Mouse (Mus musculus) stomach, embryonic 14.5 days (tissue): Measurements from ENCODE around the gene Tacc3. TPM values are rescaled to one million over a fixed set of nuclear protein-coding genes. Genes with fewer than 3 reads are reported as not detected.

Source experiments
- ATAC-seq: fragments of 200-750 bp; cut with Nextera tagmentation; 2 replicates; pipeline ENCODE4 v1.8.0; 2017; ENCODE audit warnings: low read depth, moderate TSS enrichment; ENCODE audit not compliant: insufficient number of reproducible peaks, insufficient read depth, low FRiP score
- H3K27ac ChIP-seq: fragments of 300-500 bp; sonication (generic); 2 replicates; pipeline ENCODE4 v1.5.1; 2014; ENCODE audit warnings: mild to moderate bottlenecking, low read length, moderate library complexity, mixed read lengths
- H3K27me3 ChIP-seq: fragments of 300-500 bp; sonication (generic); 2 replicates; pipeline ENCODE4 v1.6.1; 2014; ENCODE audit warnings: low read length, control low read depth, mixed read lengths; ENCODE audit not compliant: control insufficient read depth, insufficient read depth
- H3K36me3 ChIP-seq: fragments of 300-500 bp; sonication (generic); 2 replicates; pipeline ENCODE4 v1.6.1; 2014; ENCODE audit warnings: mild to moderate bottlenecking, control low read depth, low read length, moderate library complexity, mixed read lengths; ENCODE audit not compliant: control insufficient read depth, insufficient read depth
- H3K4me1 ChIP-seq: fragments of 300-500 bp; sonication (generic); 2 replicates; pipeline ENCODE4 v1.6.1; 2014; ENCODE audit warnings: low read length, control low read depth, mixed read lengths; ENCODE audit not compliant: control insufficient read depth, insufficient read depth
- H3K4me2 ChIP-seq: fragments of 300-500 bp; sonication (generic); replicated peaks from 2 replicates; pipeline ENCODE4 v1.6.1; 2014; ENCODE audit warnings: low read depth, low read length, control low read depth
- H3K4me3 ChIP-seq: fragments of 300-500 bp; sonication (generic); 2 replicates; pipeline ENCODE4 v1.5.1; 2014; ENCODE audit warnings: low read depth, low read length, control low read depth
- H3K9ac ChIP-seq: fragments of 300-500 bp; sonication (generic); replicated peaks from 2 replicates; pipeline ENCODE4 v1.6.1; 2014; ENCODE audit warnings: low read depth, mild to moderate bottlenecking, control low read depth, low read length, moderate library complexity, mixed read lengths
- H3K9me3 ChIP-seq: fragments of 300-500 bp; sonication (generic); 2 replicates; pipeline ENCODE4 v1.6.1; 2016; ENCODE audit warnings: low read depth, low read length, control low read depth; ENCODE audit not compliant: control insufficient read depth
- WGBS: fragments of 180-500 bp; shearing (Covaris S2); extraction: QIAGEN DNeasy Blood & Tissue Kit; methylation state at CpG from one replicate; pipeline ENCODE4 v1.1.7; 2014; 5-methylcytosine and 5-hydroxymethylcytosine counted together
- polyA plus RNA-seq: library from polyadenylated mRNA; unstranded; fragments of >200 nt; fragmentation: Nextera tagmentation; extraction: Ambion mirVana; gene quantifications from 2 replicates; pipeline ENCODE4 v1.2.1, GENCODE M21; 2014

Tacc3 gene
- polyA plus RNA-seq: 168 and 174 TPM in 2 replicates

DNA sequence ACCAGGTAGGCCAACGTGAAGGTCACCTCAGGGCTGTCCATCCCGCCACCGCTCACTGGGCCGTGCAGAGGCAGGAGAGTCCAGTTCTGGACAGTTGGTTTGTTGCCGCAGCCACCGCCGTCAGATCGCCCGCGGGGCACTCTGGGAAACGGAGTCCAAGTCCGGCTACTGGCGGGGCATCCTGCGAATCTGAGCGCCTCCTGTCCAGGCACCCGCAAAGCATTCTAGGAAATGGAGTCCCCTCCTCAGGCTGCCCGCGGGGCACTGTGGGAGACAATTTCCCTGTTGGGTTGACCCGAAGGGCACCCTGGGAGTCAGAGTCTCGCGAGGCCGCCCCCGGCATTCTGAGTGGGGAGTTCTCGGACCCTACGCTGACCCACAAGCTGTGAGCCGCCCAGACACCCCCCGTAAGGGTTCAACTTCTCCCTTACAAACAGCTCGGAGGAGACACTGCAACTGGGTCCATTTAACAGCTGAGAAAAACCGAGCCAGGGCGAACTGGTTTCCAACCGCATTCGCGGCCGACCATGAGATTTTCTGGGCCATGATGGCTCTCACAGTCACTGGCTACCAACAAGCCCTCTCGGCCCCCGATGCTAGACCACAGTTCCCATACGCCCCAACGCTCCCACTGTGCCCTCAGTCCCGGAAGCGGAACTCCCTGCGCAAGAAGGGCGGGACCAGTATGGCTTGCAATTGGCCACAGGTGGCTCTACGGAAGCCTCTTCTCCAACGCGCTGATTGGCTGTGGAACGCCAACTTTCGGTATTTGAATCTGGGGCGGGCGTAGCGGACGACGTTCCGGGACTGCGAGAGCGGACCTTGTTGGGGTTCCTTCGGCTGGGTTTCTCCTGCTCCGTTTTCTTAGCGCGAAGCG is at the start of gene Tacc3, which contains the start of gene Tmem129:
Tacc3 (plus strand) TSS at position 342 of the 877 bp plus-strand sequence.
Tmem129 (minus strand) TSS at position 630 of the 877 bp plus-strand sequence.
- H3K27me3 ChIP-seq: no peaks in the 10 kb centered on the region
- H3K9ac ChIP-seq: peak within 1 kb of the TSS; percentile 68
- H3K36me3 ChIP-seq: peaks cover 27% of the 10 kb centered on the region
- peak within 1 kb of the TSS; percentile 92 for H3K27ac ChIP-seq
- ATAC-seq: peak; percentile 96
- H3K4me1 ChIP-seq: peaks cover 13% of the 10 kb centered on the region
- peak within 1 kb of the TSS; percentile 76 for H3K4me3 ChIP-seq
- under 1% methylated on average over 60 of the region's 60 CpGs for WGBS
- peak within 1 kb of the TSS; percentile 92 for H3K4me2 ChIP-seq
- no peaks in the 10 kb centered on the region for H3K9me3 ChIP-seq

DNA sequence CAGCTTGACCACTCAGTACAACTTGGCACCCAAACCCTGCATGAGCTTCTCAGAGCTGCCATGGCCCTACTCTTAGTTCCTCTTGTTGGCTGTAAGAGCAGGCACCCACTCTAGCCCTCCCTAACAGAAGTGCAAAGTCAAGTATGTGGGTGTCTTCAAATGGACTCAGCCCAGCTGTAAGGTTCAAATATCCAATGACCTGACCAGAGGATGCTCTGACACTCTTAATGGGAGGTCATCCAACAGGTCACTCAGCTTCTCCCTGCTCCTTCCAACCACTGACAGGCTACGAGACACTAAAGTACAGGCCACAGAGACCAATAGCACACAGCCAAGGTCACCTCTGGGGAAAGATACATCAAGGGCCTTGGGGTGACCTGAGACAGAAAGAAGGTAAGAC is 48.7 kb upstream of the Tacc3 start:
- Histone ChIP-seq H3K4me3 (no peak overlapping the region), H3K27ac (no peak overlapping the region), H3K36me3 (peaks cover 41% of the 10 kb centered on the region), H3K9ac (no peak overlapping the region), H3K4me1 (no peaks in the 10 kb centered on the region), H3K4me2 (no peak overlapping the region), H3K9me3 (no peaks in the 10 kb centered on the region), H3K27me3 (no peaks in the 10 kb centered on the region)
- ATAC-seq: no peak
- 68% methylated on average over 1 of the region's 1 CpGs for WGBS

DNA sequence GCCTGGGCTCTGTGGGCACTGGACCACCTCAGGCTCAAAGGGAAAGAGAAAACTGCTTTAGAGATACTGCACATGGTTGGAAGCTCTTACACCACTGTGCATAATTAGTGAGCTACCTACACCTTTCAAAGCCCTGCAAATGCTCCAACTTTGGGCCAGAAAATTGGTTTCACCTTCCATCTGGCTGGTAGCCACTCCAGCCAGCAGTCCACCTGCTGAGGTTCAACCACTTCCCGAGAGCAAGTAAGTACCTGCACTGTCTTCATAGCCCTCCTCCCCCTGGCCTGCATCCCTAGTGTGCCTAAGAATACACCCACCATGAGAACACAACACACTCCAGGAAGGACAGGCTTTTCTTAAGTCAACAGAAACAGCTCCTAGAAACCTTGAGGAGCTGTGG is 46.1 kb upstream of the Tacc3 start:
- Histone ChIP-seq H3K4me3 (no peak overlapping the region), H3K9me3 (no peaks in the 10 kb centered on the region), H3K4me1 (no peaks in the 10 kb centered on the region), H3K4me2 (no peak overlapping the region), H3K27ac (no peak overlapping the region), H3K36me3 (peaks cover 40% of the 10 kb centered on the region), H3K9ac (no peak overlapping the region), H3K27me3 (no peaks in the 10 kb centered on the region)
- WGBS: 93% methylated on average over 1 of the region's 1 CpGs
- no peak for ATAC-seq

DNA sequence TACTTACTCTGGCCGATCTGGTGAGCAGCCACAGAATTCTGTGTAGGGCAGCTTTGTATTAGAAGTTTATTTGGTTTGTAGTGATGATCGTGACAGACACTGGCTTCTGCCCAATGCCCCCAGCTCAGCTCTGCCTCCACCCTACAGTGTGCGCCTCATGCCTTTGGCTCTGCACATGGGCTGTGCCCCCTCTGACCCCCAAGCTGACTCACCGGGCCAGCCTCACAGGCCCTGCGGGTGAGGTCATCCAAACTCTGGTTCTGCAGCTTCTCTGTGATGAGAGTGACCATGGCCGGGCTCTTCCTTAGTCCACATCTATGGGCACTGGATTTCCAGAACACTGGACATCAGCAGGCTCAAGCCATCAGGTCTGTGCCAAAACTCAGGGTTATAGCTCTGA is 43.5 kb upstream of the Tacc3 start:
- H3K9ac ChIP-seq: no peak overlapping the region
- H3K27me3 ChIP-seq: no peaks in the 10 kb centered on the region
- ATAC-seq: no peak
- 88% methylated on average over 6 of the region's 6 CpGs for WGBS
- no peak overlapping the region for H3K4me3 ChIP-seq
- no peaks in the 10 kb centered on the region for H3K9me3 ChIP-seq
- H3K4me1 ChIP-seq: no peaks in the 10 kb centered on the region
- no peak overlapping the region for H3K27ac ChIP-seq
- peaks cover 14% of the 10 kb centered on the region for H3K36me3 ChIP-seq
- H3K4me2 ChIP-seq: no peak overlapping the region

DNA sequence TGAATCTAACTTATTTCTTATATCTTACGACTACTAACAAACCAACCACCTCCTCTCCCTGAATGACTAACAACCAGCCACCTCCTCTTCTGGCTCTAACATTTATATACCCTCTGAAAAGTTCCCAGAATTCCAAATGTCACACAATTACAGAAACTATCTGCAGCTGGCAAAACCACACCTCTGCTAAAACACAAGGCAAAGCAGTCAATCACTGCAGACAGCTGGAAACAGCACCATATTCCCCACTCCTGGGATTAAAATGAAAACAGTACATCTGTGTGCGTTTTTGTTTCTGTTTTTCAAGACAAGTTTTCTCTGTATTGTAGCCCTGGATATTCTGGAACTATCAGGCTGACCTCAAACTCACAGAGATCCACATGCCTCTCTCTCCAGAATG is 35.3 kb upstream of the Tacc3 start:
- H3K4me3 ChIP-seq: no peak overlapping the region
- no peak for ATAC-seq
- no peak overlapping the region for H3K4me2 ChIP-seq
- H3K4me1 ChIP-seq: 0 out of 2 replicates have a peak, but pooled peaks cover under 1% of the 10 kb centered on the region
- 89% methylated on average over 2 of the region's 2 CpGs for WGBS
- no peaks in the 10 kb centered on the region for H3K27me3 ChIP-seq
- H3K9me3 ChIP-seq: no peaks in the 10 kb centered on the region
- no peak overlapping the region for H3K27ac ChIP-seq
- H3K36me3 ChIP-seq: no peaks in the 10 kb centered on the region
- H3K9ac ChIP-seq: no peak overlapping the region

DNA sequence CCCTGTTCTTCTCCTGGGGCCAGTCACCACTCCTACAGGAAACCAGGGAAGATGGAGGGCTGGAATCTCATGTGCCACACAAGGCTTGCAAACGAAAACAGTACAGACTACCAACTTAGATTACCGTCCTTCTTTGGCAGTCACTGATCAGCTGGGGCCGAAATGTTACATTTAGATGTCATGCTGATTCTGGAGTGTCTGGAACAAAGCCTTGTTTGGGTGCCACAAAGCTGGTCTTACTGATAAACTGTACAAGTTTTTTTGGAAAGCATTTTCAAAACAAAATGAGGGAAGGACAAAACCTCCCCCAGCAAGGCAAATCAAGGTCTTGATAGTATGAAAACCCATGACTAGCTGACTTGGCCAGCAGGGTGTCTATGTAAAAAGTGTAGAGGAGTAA is 34.2 kb upstream of the Tacc3 start:
- Histone ChIP-seq H3K27ac (no peak overlapping the region), H3K36me3 (no peaks in the 10 kb centered on the region), H3K9me3 (no peaks in the 10 kb centered on the region), H3K4me2 (no peak overlapping the region), H3K27me3 (no peaks in the 10 kb centered on the region), H3K4me3 (no peak overlapping the region), H3K9ac (no peak overlapping the region), H3K4me1 (peaks cover 8% of the 10 kb centered on the region; the same call in 1 of the 2 replicates)
- no peak for ATAC-seq
- 75% methylated on average over 3 of the region's 3 CpGs for whole genome bisulfite sequencing

DNA sequence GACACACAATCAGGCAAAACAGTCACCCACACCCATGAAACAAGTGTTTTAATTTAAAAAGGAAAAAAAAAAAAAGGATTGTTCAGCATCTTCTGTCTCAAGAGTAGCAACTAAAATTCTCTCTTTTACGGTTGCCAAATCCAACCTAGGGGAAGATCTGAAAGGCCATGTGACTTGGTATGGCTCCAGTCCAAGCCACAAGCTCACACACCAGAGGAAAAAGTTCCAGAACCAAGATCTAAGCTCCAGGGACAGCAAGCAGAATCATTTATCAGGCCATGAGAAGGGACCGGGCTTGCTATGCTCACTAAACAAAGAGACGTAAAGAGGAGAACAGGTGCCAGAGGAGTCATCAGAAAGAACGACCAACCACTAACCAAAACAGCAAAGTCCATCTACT is 30.0 kb upstream of the Tacc3 start:
- Histone ChIP-seq H3K9me3 (no peaks in the 10 kb centered on the region), H3K4me3 (peak overlapping the region; percentile 53; the same call in 1 of the 2 replicates), H3K9ac (0 out of 2 replicates have a peak overlapping the region, but pooled peaks have one; percentile 21), H3K27me3 (no peaks in the 10 kb centered on the region), H3K4me1 (peaks cover 15% of the 10 kb centered on the region; the same call in 1 of the 2 replicates), H3K36me3 (no peaks in the 10 kb centered on the region), H3K4me2 (peak overlapping the region; percentile 65), H3K27ac (peak overlapping the region; percentile 33; the same call in 1 of the 2 replicates)
- 24% methylated on average over 4 of the region's 4 CpGs for WGBS
- no peak for ATAC-seq

DNA sequence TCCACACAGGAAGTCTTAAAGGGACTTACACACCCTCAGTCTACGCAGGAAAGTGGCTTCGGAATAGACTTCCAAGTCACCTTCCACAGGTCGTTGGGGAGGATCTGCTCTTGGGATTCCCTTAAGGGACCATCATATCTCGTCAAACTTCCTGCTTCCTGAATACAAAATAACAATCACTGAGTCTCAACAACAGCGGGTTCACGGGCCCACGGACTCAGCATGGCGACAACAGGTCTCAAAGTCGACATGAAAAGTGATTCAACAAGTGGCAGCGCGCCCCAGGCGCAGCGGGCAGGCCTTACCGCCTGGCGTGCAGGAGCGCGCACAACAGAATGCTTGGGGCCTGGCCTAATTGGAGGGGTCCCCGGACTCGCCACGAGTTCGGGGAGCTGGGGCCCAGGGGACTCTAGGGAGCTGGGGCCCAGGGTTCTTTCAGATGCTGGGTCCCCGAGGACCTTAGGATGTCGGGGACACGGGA is 29.1 kb upstream of the Tacc3 start:
- Histone ChIP-seq H3K36me3 (no peaks in the 10 kb centered on the region), H3K9me3 (no peaks in the 10 kb centered on the region), H3K9ac (peak overlapping the region; percentile 72), H3K4me2 (peak overlapping the region; percentile 65), H3K4me1 (peaks cover 15% of the 10 kb centered on the region; the same call in 1 of the 2 replicates), H3K27me3 (no peaks in the 10 kb centered on the region), H3K27ac (peak overlapping the region; percentile 75), H3K4me3 (peak overlapping the region; percentile 53)
- under 1% methylated on average over 24 of the region's 24 CpGs for WGBS
- no peak for ATAC-seq
